9 mouse cellular contexts compared by ENCODE assay signal in genomic region chr19:23151651-23152070, GRCm38 (mm10). TPM values are rescaled to one million over a fixed set of nuclear protein-coding genes. Genes with fewer than 3 reads are reported as not detected.
DNase-seq lines count a peak whose midpoint lies in the region; ATAC-seq and TF ChIP-seq lines count a peak whose summit lies in the region.
"Had no signal": no experiment of that assay in that cellular context is flagged by ENCODE, and none has a peak within 500 bp of the region (broad histone marks: within the 10 kb centered on the region; RNA-seq: fewer than 3 reads in every experiment).

No protein-coding gene starts in this region.

- peak overlapping the region; percentile 91 for H3K4me3 ChIP-seq in gastrocnemius, adult 2 months
- H3K4me3 ChIP-seq: neural tube, embryonic 13.5 days had no signal

- peak; percentile 65 for ATAC-seq in megakaryocyte-erythroid progenitor cell, adult 5-6 weeks (replicated peaks; ENCODE audit: low FRiP score, low TSS enrichment, poor library complexity, severe bottlenecking)

- TF ChIP-seq CTCF in gastrocnemius, adult 2 months (IDR thresholded peaks at IDR 0.05), result peak; percentile 47

- peak; percentile 64 for DNase-seq in gastrocnemius, adult 2 months
- no peak for DNase-seq in gastrocnemius, postnatal 4 days (ENCODE audit: low spot score in 2 of 2)
- peak; percentile 83 for DNase-seq in ES-CJ7 (ENCODE audit: low read depth, low spot score)
- peak; percentile 40 for DNase-seq in forelimb bud, embryonic 11.5 days (ENCODE audit: low read depth, low spot score)
- DNase-seq in kidney, postnatal 14 days, result peak; percentile 75
- DNase-seq in layer of hippocampus, postnatal 36 days, result no peak
- DNase-seq in layer of hippocampus, postnatal 14 days (ENCODE audit: low spot score in 2 of 2), result no peak

- intact Hi-C loops in gastrocnemius, adult 2 months (cut with DNase I), result no loop called here

- H3K27ac ChIP-seq in gastrocnemius, adult 2 months, result peak overlapping the region; percentile 100
- H3K27ac ChIP-seq: neural tube, embryonic 13.5 days had no signal

RNA-seq across cellular contexts. Expression of gene Klf9, which starts 10.6 kb away (rescaled TPM):
- total RNA-seq in gastrocnemius, adult 2 months (2021), result 100 to 1,000 TPM; 144 to 162 TPM
- total RNA-seq in gastrocnemius, postnatal 4 days (2021), result 10 to 100 TPM; 21.4 to 33.2 TPM
- 22.9 and 24.6 TPM in 2 replicates for total RNA-seq in megakaryocyte-erythroid progenitor cell, adult 5-6 weeks (2014; fragmentation: Nextera tagmentation)
- 19.9 and 25.0 TPM in 2 replicates for total RNA-seq in megakaryocyte-erythroid progenitor cell, adult 5-6 weeks (2017)
- total RNA-seq in layer of hippocampus, postnatal 36 days (2021), result 100 to 1,000 TPM; 160 to 182 TPM
- total RNA-seq in layer of hippocampus, postnatal 14 days (2021), result 100 to 1,000 TPM; 185 to 203 TPM

Comparison
In these comparisons a context has a peak if more than half of its experiments do, and no peak if none do; other contexts are left out.
1. DNase-seq: peak in gastrocnemius, adult 2 months (single experiment), ES-CJ7 (single experiment), forelimb bud, embryonic 11.5 days (single experiment) and kidney, postnatal 14 days (single experiment); none in gastrocnemius, postnatal 4 days (0 of 2), layer of hippocampus, postnatal 36 days (0 of 2) and layer of hippocampus, postnatal 14 days (0 of 2).
2. RNA of gene Klf9, which starts 10.6 kb away (total RNA-seq): 185 to 203 TPM in layer of hippocampus, postnatal 14 days, 160 to 182 TPM in layer of hippocampus, postnatal 36 days and 144 to 162 TPM in gastrocnemius, adult 2 months; 21.4 to 33.2 TPM in gastrocnemius, postnatal 4 days and 19.9 to 25.0 TPM in megakaryocyte-erythroid progenitor cell, adult 5-6 weeks; every median in the first group is over 4 times any median in the second.